In genomic region chr4:63401620-63402019, GRCm38 (mm10) we compare ENCODE assay signal across 11 mouse cellular contexts. TPM values are rescaled to one million over a fixed set of nuclear protein-coding genes. Genes with fewer than 3 reads are reported as not detected.
A peak's percentile ranks its signal among the peaks of the same experiment; 100 is the strongest.
DNase-seq lines count a peak whose midpoint lies in the region; ATAC-seq and TF ChIP-seq lines count a peak whose summit lies in the region.
"Had no signal": no experiment of that assay in that cellular context is flagged by ENCODE, and none has a peak within 500 bp of the region (broad histone marks: within the 10 kb centered on the region; RNA-seq: fewer than 3 reads in every experiment).

No protein-coding gene starts in this region.

- no peak for DNase-seq in kidney, postnatal 0 days (ENCODE audit: low spot score)
- no peak for DNase-seq in kidney, adult 8-10 months
- peak; percentile 29 for DNase-seq in brain, adult 2 months (ENCODE audit: low read depth, low spot score)
- no peak for DNase-seq in heart, postnatal 0 days (ENCODE audit: low spot score)
- DNase-seq in lung, postnatal 36 days, result peak; percentile 44
- no peak for DNase-seq in frontal cortex, postnatal 10 days (ENCODE audit: low spot score in 2 of 2)
- DNase-seq in kidney, postnatal 36 days, result no peak
- no peak for DNase-seq in kidney, adult 11 months
- DNase-seq: gastrocnemius, postnatal 25 days had no signal

- no peak overlapping the region for H3K27ac ChIP-seq in kidney, postnatal 0 days
- peak overlapping the region; percentile 27 for H3K27ac ChIP-seq in heart, postnatal 0 days (ENCODE audit: low read depth)

- H3K36me3 ChIP-seq in kidney, postnatal 0 days (ENCODE audit: insufficient read depth, low read length), result 0 out of 2 replicates have a peak, but pooled peaks cover 3% of the 10 kb centered on the region
- no peaks in the 10 kb centered on the region for H3K36me3 ChIP-seq in heart, postnatal 0 days (replicated peaks; ENCODE audit: control insufficient read depth, insufficient read depth, low read length)
- H3K36me3 ChIP-seq: G1E had no signal

- H3K9ac ChIP-seq in kidney, postnatal 0 days (ENCODE audit: low read depth, low read length), result 0 out of 2 replicates have a peak overlapping the region, but pooled peaks have one; percentile 13
- H3K9ac ChIP-seq in heart, postnatal 0 days (replicated peaks; ENCODE audit: low read depth, low read length), result no peak overlapping the region

- no peaks in the 10 kb centered on the region for H3K27me3 ChIP-seq in kidney, postnatal 0 days (ENCODE audit: insufficient read depth, low read length)
- no peaks in the 10 kb centered on the region for H3K27me3 ChIP-seq in heart, postnatal 0 days (ENCODE audit: control insufficient read depth, insufficient read depth, low read length)

- 51% methylated on average over 6 of the region's 6 CpGs for WGBS in kidney, postnatal 0 days
- WGBS in heart, postnatal 0 days, result 58% methylated on average over 6 of the region's 6 CpGs

- no peaks in the 10 kb centered on the region for H3K9me3 ChIP-seq in kidney, postnatal 0 days (replicated peaks; ENCODE audit: low read length)
- no peaks in the 10 kb centered on the region for H3K9me3 ChIP-seq in heart, postnatal 0 days (replicated peaks; ENCODE audit: control insufficient read depth, low read length)

- TF ChIP-seq EP300 in heart, postnatal 0 days (IDR thresholded peaks at IDR 0.05; ENCODE audit: low read depth), result no peak

- TF ChIP-seq CTCF in kidney, postnatal 0 days (IDR thresholded peaks at IDR 0.05; ENCODE audit: low read depth), result no peak
- no peak for TF ChIP-seq CTCF in heart, postnatal 0 days (IDR thresholded peaks at IDR 0.05; ENCODE audit: low read depth)

- peaks cover 37% of the 10 kb centered on the region for H3K4me1 ChIP-seq in kidney, postnatal 0 days (replicated peaks; ENCODE audit: insufficient read depth, low read length)
- peaks cover 24% of the 10 kb centered on the region; the same call in 1 of the 2 replicates for H3K4me1 ChIP-seq in heart, postnatal 0 days (ENCODE audit: control insufficient read depth, insufficient read depth)

- H3K4me3 ChIP-seq in kidney, postnatal 0 days (replicated peaks; ENCODE audit: low read depth, low read length), result no peak overlapping the region
- no peak overlapping the region; the same call in 1 of the 2 replicates for H3K4me3 ChIP-seq in heart, postnatal 0 days (ENCODE audit: low read depth, low read length)

- no peak for ATAC-seq in kidney, postnatal 0 days (replicated peaks; ENCODE audit: low FRiP score, low read depth)
- no peak for ATAC-seq in heart, postnatal 0 days (ENCODE audit: insufficient read depth, low read depth)

- H3K4me2 ChIP-seq in kidney, postnatal 0 days (ENCODE audit: low read length), result 0 out of 2 replicates have a peak overlapping the region, but pooled peaks have one; percentile 67
- peak overlapping the region; percentile 63; the same call in 1 of the 2 replicates for H3K4me2 ChIP-seq in heart, postnatal 0 days (ENCODE audit: low read depth, low read length)

RNA-seq across cellular contexts. Expression of gene Akna, which starts 1.5 kb away (rescaled TPM):
- 2.9 and 3.3 TPM in 2 replicates for polyA plus RNA-seq in kidney, postnatal 0 days (2015; fragmentation: Nextera tagmentation; extraction: Ambion mirVana)
- total RNA-seq in heart, postnatal 0 days (2014; rRNA removed; ENCODE audit: low replicate concordance), result 4.1 and 5.5 TPM in 2 replicates
- 1.3 and 1.4 TPM in 2 replicates for polyA plus RNA-seq in heart, postnatal 0 days (2015; fragmentation: Nextera tagmentation; extraction: Ambion mirVana)

RNA-seq across cellular contexts. Expression of gene Orm2, which starts 39.4 kb away (rescaled TPM):
- polyA plus RNA-seq in kidney, postnatal 0 days (2015; fragmentation: Nextera tagmentation; extraction: Ambion mirVana), result not detected in 2 replicates
- not detected in 2 replicates for total RNA-seq in heart, postnatal 0 days (2014; rRNA removed; ENCODE audit: low replicate concordance)
- not detected in 2 replicates for polyA plus RNA-seq in heart, postnatal 0 days (2015; fragmentation: Nextera tagmentation; extraction: Ambion mirVana)
- total RNA-seq: G1E; left cerebral cortex, adult 8-10 months had no signal
- polyA plus RNA-seq: G1E had no signal

RNA-seq across cellular contexts. Expression of gene Orm3, which starts 45.7 kb away (rescaled TPM):
- not detected in 2 replicates for polyA plus RNA-seq in kidney, postnatal 0 days (2015; fragmentation: Nextera tagmentation; extraction: Ambion mirVana)
- total RNA-seq in heart, postnatal 0 days (2014; rRNA removed; ENCODE audit: low replicate concordance), result not detected in 2 replicates
- not detected in 2 replicates for polyA plus RNA-seq in heart, postnatal 0 days (2015; fragmentation: Nextera tagmentation; extraction: Ambion mirVana)
- total RNA-seq: G1E; left cerebral cortex, adult 8-10 months had no signal
- polyA plus RNA-seq: G1E had no signal

RNA-seq across cellular contexts. Expression of gene Orm1, which starts 57.3 kb away (rescaled TPM):
- polyA plus RNA-seq in kidney, postnatal 0 days (2015; fragmentation: Nextera tagmentation; extraction: Ambion mirVana), result not detected in 2 replicates
- not detected in 2 replicates for total RNA-seq in heart, postnatal 0 days (2014; rRNA removed; ENCODE audit: low replicate concordance)
- not detected in 2 replicates for polyA plus RNA-seq in heart, postnatal 0 days (2015; fragmentation: Nextera tagmentation; extraction: Ambion mirVana)
- total RNA-seq: G1E; left cerebral cortex, adult 8-10 months had no signal
- polyA plus RNA-seq: G1E had no signal

Comparison
In these comparisons a context has a peak if more than half of its experiments do, and no peak if none do; other contexts are left out.
1. DNase-seq: peak in brain, adult 2 months (single experiment) and lung, postnatal 36 days (single experiment); none in kidney, postnatal 0 days (single experiment), kidney, adult 8-10 months (0 of 2), heart, postnatal 0 days (single experiment), frontal cortex, postnatal 10 days (0 of 2), kidney, postnatal 36 days (0 of 2) and kidney, adult 11 months (single experiment).